Mouse (Mus musculus): Measurements from ENCODE around the gene Slc39a11.

DNA sequence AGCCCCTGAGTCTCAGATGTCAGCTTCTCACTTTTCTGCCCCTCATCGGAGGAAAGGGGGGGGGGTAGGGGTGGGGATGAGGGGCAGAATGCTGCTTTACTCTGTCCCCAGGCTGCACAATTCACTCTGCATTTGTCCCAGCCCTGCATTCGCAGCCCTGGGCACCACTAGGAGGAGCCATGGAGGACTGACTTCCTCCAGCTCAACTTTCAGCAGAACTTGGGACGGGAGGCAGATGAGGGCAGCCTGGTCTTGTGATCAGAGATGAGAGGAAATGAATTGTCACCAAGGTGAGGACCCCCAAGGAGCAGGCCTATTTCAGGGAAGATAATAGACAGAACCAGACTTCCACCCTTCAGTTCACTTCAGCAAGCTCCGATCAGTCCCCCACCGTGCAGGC is 311.3 kb downstream of the Slc39a11 start:
- no peak for TF ChIP-seq CTCF (IDR thresholded peaks at IDR 0.05; ENCODE audit: low read depth, low read length)
- TF ChIP-seq GATA1 (IDR thresholded peaks at IDR 0.05; ENCODE audit: borderline replicate concordance, low read length), result no peak
- no peak for TF ChIP-seq TAL1 (conservative IDR thresholded peaks at IDR 0.05; ENCODE audit: low read depth, low read length)
- TF ChIP-seq POLR2AphosphoS5 (IDR thresholded peaks at IDR 0.05; ENCODE audit: insufficient replicate concordance, low read depth, low read length), result no peak
